Mouse (Mus musculus) midbrain, embryonic 13.5 days (tissue): ENCODE measurements around the gene Opcml. TPM values are rescaled to one million over a fixed set of nuclear protein-coding genes. Genes with fewer than 3 reads are reported as not detected.

ENCODE experiments used
- ATAC-seq: fragments of 200-750 bp; cut with Nextera tagmentation; 2 replicates; pipeline ENCODE4 v1.8.0; 2017; ENCODE audit warnings: mild to moderate bottlenecking, moderate TSS enrichment, moderate library complexity
- H3K27ac ChIP-seq: fragments of 300-500 bp; sonication (generic); 2 replicates; pipeline ENCODE4 v1.5.1; 2015; ENCODE audit warnings: inconsistent platforms, mild to moderate bottlenecking, moderate library complexity
- H3K27me3 ChIP-seq: fragments of 300-500 bp; sonication (generic); 2 replicates; pipeline ENCODE4 v1.6.1; 2015; ENCODE audit warnings: mild to moderate bottlenecking, inconsistent platforms
- H3K36me3 ChIP-seq: fragments of 300-500 bp; sonication (generic); 2 replicates; pipeline ENCODE4 v1.6.1; 2015; ENCODE audit warnings: mild to moderate bottlenecking, inconsistent platforms
- H3K4me1 ChIP-seq: fragments of 300-500 bp; sonication (generic); replicated peaks from 2 replicates; pipeline ENCODE4 v1.6.1; 2015; ENCODE audit warnings: inconsistent platforms
- H3K4me2 ChIP-seq: fragments of 300-500 bp; sonication (generic); replicated peaks from 2 replicates; pipeline ENCODE4 v1.6.1; 2015; ENCODE audit warnings: moderate library complexity, mild to moderate bottlenecking, inconsistent platforms
- H3K4me3 ChIP-seq: fragments of 300-500 bp; sonication (generic); replicated peaks from 2 replicates; pipeline ENCODE4 v1.5.1; 2015; ENCODE audit warnings: mild to moderate bottlenecking, inconsistent platforms
- H3K9ac ChIP-seq: fragments of 300-500 bp; sonication (generic); replicated peaks from 2 replicates; pipeline ENCODE4 v1.6.1; 2015; ENCODE audit warnings: mild to moderate bottlenecking, inconsistent platforms
- H3K9me3 ChIP-seq: fragments of 300-500 bp; sonication (generic); 2 replicates; pipeline ENCODE4 v1.6.1; 2016; ENCODE audit warnings: mild to moderate bottlenecking, inconsistent platforms
- WGBS: fragments of 180-500 bp; shearing (Covaris S2); methylation state at CpG from one replicate; pipeline ENCODE4 v1.1.7; 2015; 5-methylcytosine and 5-hydroxymethylcytosine counted together
- polyA plus RNA-seq: library from polyadenylated mRNA; unstranded; fragments of >200 nt; fragmentation: Nextera tagmentation; extraction: Ambion mirVana; gene quantifications from 2 replicates; pipeline ENCODE4 v1.2.1, GENCODE M21; 2015

The Opcml gene
- polyA plus RNA-seq, 1 experiment from 2014 or later = 18.9 TPM

- no peak overlapping the region for H3K4me3 ChIP-seq
- no peak overlapping the region for H3K4me2 ChIP-seq
- no peak overlapping the region for H3K9ac ChIP-seq
- 91% methylated on average over 8 of the region's 8 CpGs for WGBS
- no peaks in the 10 kb centered on the region for H3K4me1 ChIP-seq
- no peaks in the 10 kb centered on the region for H3K36me3 ChIP-seq
- H3K27ac ChIP-seq = no peak overlapping the region
- ATAC-seq = no peak
- H3K9me3 ChIP-seq = no peaks in the 10 kb centered on the region
- no peaks in the 10 kb centered on the region for H3K27me3 ChIP-seq
Observed at GRCm38 (mm10) chr9:28225824-28226569, 435.4 kb downstream of the Opcml start.

DNA sequence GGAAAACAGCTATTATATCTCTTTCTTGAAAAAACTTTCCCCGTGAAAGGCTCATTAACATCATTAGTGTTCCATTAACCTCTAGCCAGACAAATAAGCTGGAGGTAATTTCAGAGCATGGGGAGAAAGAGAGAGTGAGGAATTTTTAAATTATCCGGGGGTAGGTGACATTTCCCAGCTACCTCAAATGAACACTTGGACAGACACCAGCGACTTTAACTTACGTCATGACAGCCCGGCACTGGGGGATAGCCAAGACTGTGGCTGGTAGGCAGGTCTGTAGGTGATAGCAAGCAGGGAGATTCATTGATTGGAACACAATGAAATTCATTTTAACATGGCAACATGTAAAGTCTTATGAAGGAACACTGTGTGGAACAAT is 436.0 kb downstream of the Opcml start:
- Histone ChIP-seq H3K9me3 (no peaks in the 10 kb centered on the region), H3K27me3 (no peaks in the 10 kb centered on the region), H3K27ac (no peak overlapping the region), H3K4me3 (no peak overlapping the region), H3K36me3 (no peaks in the 10 kb centered on the region), H3K9ac (no peak overlapping the region), H3K4me1 (no peaks in the 10 kb centered on the region), H3K4me2 (no peak overlapping the region)
- WGBS = 82% methylated on average over 5 of the region's 5 CpGs
- ATAC-seq = no peak

DNA sequence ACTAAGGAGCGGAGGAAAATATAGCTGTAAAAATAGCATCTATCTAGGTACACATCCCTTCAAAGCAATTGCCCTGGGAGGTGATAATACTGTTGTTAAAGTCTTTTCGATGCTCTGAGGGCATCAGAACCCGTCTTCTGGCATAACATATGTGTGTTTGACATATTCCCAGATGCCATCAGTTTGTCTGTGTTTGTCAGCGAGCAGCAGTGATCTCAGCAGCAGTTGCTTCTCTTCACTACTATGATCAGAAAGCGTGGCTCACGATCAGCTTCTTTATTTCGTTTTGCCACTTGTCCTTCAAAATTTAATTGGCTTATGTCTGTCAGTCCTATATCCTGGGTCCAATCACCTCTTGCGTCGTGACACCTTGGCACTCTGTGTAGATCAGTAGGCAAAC is 447.9 kb downstream of the Opcml start:
- 85% methylated on average over 9 of the region's 9 CpGs for WGBS
- Histone ChIP-seq H3K36me3 (no peaks in the 10 kb centered on the region), H3K27me3 (no peaks in the 10 kb centered on the region), H3K9me3 (no peaks in the 10 kb centered on the region), H3K9ac (no peak overlapping the region), H3K4me2 (no peak overlapping the region), H3K4me3 (no peak overlapping the region), H3K4me1 (no peaks in the 10 kb centered on the region), H3K27ac (no peak overlapping the region)
- no peak for ATAC-seq

- H3K4me2 ChIP-seq = no peak overlapping the region
- H3K9ac ChIP-seq = no peak overlapping the region
- H3K36me3 ChIP-seq = no peaks in the 10 kb centered on the region
- H3K4me1 ChIP-seq = no peaks in the 10 kb centered on the region; the same call in 1 of the 2 replicates
- no peaks in the 10 kb centered on the region for H3K27me3 ChIP-seq
- no peaks in the 10 kb centered on the region for H3K9me3 ChIP-seq
- H3K27ac ChIP-seq = no peak overlapping the region
- H3K4me3 ChIP-seq = no peak overlapping the region
- ATAC-seq = peak; percentile 53
- WGBS = 67% methylated on average over 7 of the region's 7 CpGs
Observed at GRCm38 (mm10) chr9:28247742-28248503, 457.3 kb downstream of the Opcml start.

- no peaks in the 10 kb centered on the region for H3K36me3 ChIP-seq
- no peaks in the 10 kb centered on the region for H3K9me3 ChIP-seq
- no peak for ATAC-seq
- 87% methylated on average over 9 of the region's 9 CpGs for WGBS
- H3K4me1 ChIP-seq = peaks cover 17% of the 10 kb centered on the region
- H3K4me3 ChIP-seq = no peak overlapping the region
- H3K27ac ChIP-seq = no peak overlapping the region
- H3K9ac ChIP-seq = no peak overlapping the region
- no peaks in the 10 kb centered on the region for H3K27me3 ChIP-seq
- H3K4me2 ChIP-seq = no peak overlapping the region
Observed at GRCm38 (mm10) chr9:28251341-28251740, 460.8 kb downstream of the Opcml start.

- H3K27ac ChIP-seq = peak overlapping the region; percentile 65
- 45% methylated on average over 8 of the region's 8 CpGs for WGBS
- no peak overlapping the region for H3K4me3 ChIP-seq
- peaks cover 23% of the 10 kb centered on the region for H3K4me1 ChIP-seq
- H3K36me3 ChIP-seq = no peaks in the 10 kb centered on the region
- H3K9me3 ChIP-seq = no peaks in the 10 kb centered on the region
- no peak overlapping the region for H3K4me2 ChIP-seq
- H3K27me3 ChIP-seq = peaks cover 3% of the 10 kb centered on the region; the same call in 1 of the 2 replicates
- ATAC-seq = peak; percentile 57
- no peak overlapping the region for H3K9ac ChIP-seq
Observed at GRCm38 (mm10) chr9:28255128-28255904, 464.7 kb downstream of the Opcml start.

GRCm38 (mm10) chr9:28255905-28256268 is 465.3 kb downstream of the Opcml start:
- H3K27ac ChIP-seq = peak overlapping the region; percentile 19; the same call in 1 of the 2 replicates
- H3K4me1 ChIP-seq = peaks cover 23% of the 10 kb centered on the region
- no peak overlapping the region for H3K4me2 ChIP-seq
- H3K27me3 ChIP-seq = peaks cover 3% of the 10 kb centered on the region; the same call in 1 of the 2 replicates
- no peaks in the 10 kb centered on the region for H3K9me3 ChIP-seq
- H3K36me3 ChIP-seq = no peaks in the 10 kb centered on the region
- H3K9ac ChIP-seq = no peak overlapping the region
- peak; percentile 19; the same call in 1 of the 2 replicates for ATAC-seq
- no peak overlapping the region for H3K4me3 ChIP-seq
- WGBS = 91% methylated on average over 1 of the region's 1 CpGs

DNA sequence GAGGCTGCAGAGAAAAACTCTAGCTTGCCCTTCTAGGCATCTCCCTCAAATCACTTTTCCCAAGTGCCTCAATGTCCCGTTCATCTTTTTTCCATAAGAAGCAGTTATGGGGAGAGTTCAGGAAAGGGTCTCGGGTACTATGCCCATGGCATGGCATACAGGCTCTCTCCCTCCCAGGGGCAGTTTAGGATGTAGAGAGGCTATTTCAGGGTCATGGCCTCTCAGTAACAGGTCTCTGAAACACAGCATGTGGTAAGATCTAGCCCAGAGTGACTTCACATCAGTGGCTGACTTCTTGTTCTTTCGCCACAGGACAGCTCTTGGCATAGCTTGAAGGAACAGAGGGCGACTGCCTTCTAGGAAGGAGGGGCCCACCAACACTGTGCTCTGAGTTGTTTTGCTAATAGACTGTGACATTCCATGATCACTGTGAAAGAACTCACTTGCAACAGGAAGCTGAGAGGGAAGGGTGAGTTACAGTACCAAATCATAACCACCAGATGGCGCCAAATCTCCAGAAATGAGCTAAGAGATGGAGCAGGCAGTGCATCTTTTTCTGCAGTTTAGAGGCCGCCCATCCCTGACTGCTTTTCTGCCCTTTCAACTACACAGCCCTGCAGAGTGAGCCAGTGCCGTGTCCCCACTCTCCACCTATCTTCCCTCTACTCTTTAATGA is 470.6 kb downstream of the Opcml start:
- 19% methylated on average over 7 of the region's 7 CpGs for WGBS
- Histone ChIP-seq H3K27me3 (peaks cover 10% of the 10 kb centered on the region; the same call in 1 of the 2 replicates), H3K36me3 (no peaks in the 10 kb centered on the region), H3K27ac (no peak overlapping the region), H3K9ac (no peak overlapping the region), H3K4me1 (peaks cover 9% of the 10 kb centered on the region; the same call in 1 of the 2 replicates), H3K4me2 (no peak overlapping the region), H3K9me3 (no peaks in the 10 kb centered on the region), H3K4me3 (no peak overlapping the region)
- ATAC-seq = peak; percentile 93

DNA sequence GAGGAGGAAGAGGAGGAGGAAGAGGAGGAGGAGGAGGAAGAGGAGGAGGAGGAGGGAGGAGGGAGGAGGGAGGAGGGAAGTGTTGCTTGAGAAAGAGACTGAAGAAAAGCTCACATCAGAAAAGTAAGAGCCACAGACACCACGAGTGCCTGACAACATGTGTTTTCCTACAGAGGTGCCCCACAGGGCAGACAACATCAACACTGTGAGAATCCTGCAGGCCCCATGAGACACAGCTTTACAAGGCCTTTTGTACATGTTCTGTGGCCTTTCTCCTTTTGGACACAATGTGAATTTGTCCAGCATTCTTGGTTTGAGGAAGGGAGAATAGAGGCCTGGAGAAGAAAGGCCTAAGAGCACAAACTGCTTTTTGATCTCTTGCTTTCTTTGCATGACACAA is 471.4 kb downstream of the Opcml start:
- no peak overlapping the region for H3K4me3 ChIP-seq

GRCm38 (mm10) chr9:28262896-28263295 is 472.3 kb downstream of the Opcml start:
- Histone ChIP-seq H3K4me3 (no peak overlapping the region), H3K9me3 (no peaks in the 10 kb centered on the region), H3K9ac (no peak overlapping the region), H3K36me3 (no peaks in the 10 kb centered on the region), H3K4me2 (no peak overlapping the region), H3K27me3 (peaks cover 10% of the 10 kb centered on the region; the same call in 1 of the 2 replicates), H3K27ac (no peak overlapping the region), H3K4me1 (peaks cover 7% of the 10 kb centered on the region; the same call in 1 of the 2 replicates)
- 77% methylated on average over 2 of the region's 2 CpGs for WGBS
- no peak for ATAC-seq

More for the DNA sequence above, 471.4 kb downstream of the Opcml start:
- 35% methylated on average over 1 of the region's 1 CpGs for WGBS
- Histone ChIP-seq H3K4me1 (peaks cover 7% of the 10 kb centered on the region; the same call in 1 of the 2 replicates), H3K9me3 (no peaks in the 10 kb centered on the region), H3K9ac (no peak overlapping the region), H3K27me3 (peaks cover 10% of the 10 kb centered on the region; the same call in 1 of the 2 replicates), H3K36me3 (no peaks in the 10 kb centered on the region), H3K4me2 (no peak overlapping the region), H3K27ac (no peak overlapping the region)
- ATAC-seq = no peak

GRCm38 (mm10) chr9:28264761-28265160 is 474.2 kb downstream of the Opcml start:
- H3K4me3 ChIP-seq = no peak overlapping the region
- WGBS = 49% methylated on average over 6 of the region's 6 CpGs

More at GRCm38 (mm10) chr9:28264761-28265160, 474.2 kb downstream of the Opcml start:
- ATAC-seq = no peak
- Histone ChIP-seq H3K9me3 (no peaks in the 10 kb centered on the region), H3K4me1 (peaks cover 2% of the 10 kb centered on the region; the same call in 1 of the 2 replicates), H3K4me2 (no peak overlapping the region), H3K27me3 (peaks cover 8% of the 10 kb centered on the region; the same call in 1 of the 2 replicates), H3K27ac (no peak overlapping the region), H3K9ac (no peak overlapping the region), H3K36me3 (no peaks in the 10 kb centered on the region)
